In the genomic region with DNA sequence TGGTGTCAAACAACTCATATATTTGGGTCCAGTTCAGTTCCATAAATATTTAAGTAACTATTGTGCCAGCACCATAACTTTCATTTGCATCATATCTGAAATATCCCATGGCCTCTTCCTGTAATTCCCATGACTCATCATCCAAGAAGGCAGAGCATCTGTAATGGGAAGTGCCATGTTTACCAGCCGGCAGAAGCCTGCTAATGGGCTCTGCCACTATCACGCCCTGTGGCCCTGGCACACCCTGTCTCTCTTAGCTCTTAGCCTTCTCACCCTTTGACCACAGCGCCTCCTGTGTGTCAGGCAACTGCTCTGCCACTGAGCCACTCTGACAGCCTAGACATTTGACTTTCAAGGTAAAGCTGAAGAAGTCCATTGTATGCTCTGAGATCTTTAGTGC, we compare ENCODE assay signal across 8 mouse cellular contexts. TPM values are rescaled to one million over a fixed set of nuclear protein-coding genes. Genes with fewer than 3 reads are reported as not detected.
DNase-seq lines count a peak whose midpoint lies in the region; TF ChIP-seq lines count a peak whose summit lies in the region.
"Had no signal": no experiment of that assay in that cellular context is flagged by ENCODE, and none has a peak within 500 bp of the region (broad histone marks: within the 10 kb centered on the region; RNA-seq: fewer than 3 reads in every experiment).

No protein-coding gene starts in this region.

- peaks cover 18% of the 10 kb centered on the region for H3K4me1 ChIP-seq in limb, embryonic 10.5 days

- H3K36me3 ChIP-seq in limb, embryonic 10.5 days, result no peaks in the 10 kb centered on the region

- peaks cover 74% of the 10 kb centered on the region for H3K27me3 ChIP-seq in limb, embryonic 10.5 days (ENCODE audit: low read depth, poor library complexity, severe bottlenecking)

- peak; percentile 52 for TF ChIP-seq CTCF in layer of hippocampus, adult 2 months (conservative IDR thresholded peaks at IDR 0.05)

- no peak overlapping the region for H3K4me3 ChIP-seq in layer of hippocampus, adult 2 months
- H3K4me3 ChIP-seq in limb, embryonic 10.5 days, result no peak overlapping the region

- H3K9me3 ChIP-seq in limb, embryonic 10.5 days (replicated peaks), result no peaks in the 10 kb centered on the region

- 53% methylated on average over 3 of the region's 3 CpGs for WGBS in limb, embryonic 10.5 days

- H3K27ac ChIP-seq in layer of hippocampus, adult 2 months, result no peak overlapping the region
- no peak overlapping the region for H3K27ac ChIP-seq in limb, embryonic 10.5 days

- no peak for DNase-seq in layer of hippocampus, adult 2 months (ENCODE audit: low spot score in 2 of 2)
- DNase-seq in layer of hippocampus, postnatal 25 days (ENCODE audit: extremely low spot score in 1 of 2, low spot score in 1 of 2), result no peak
- DNase-seq in 3134 (ENCODE audit: extremely low read depth, insufficient read length, low spot score), result peak; percentile 81
- peak; percentile 93 for DNase-seq in 3T3-L1 (ENCODE audit: low read depth, low spot score)
- peak; percentile 20 to 27 for DNase-seq in adrenal gland, postnatal 36 days
- no peak for DNase-seq in limb, embryonic 10.5 days (ENCODE audit: low spot score)
- no peak for DNase-seq in right cerebral cortex, postnatal 4 days
- DNase-seq: gastrocnemius, postnatal 25 days had no signal

RNA-seq across cellular contexts. Expression of gene Bmper, which starts 3.1 kb away (rescaled TPM):
- 1 to 10 TPM; 3.2 to 4.6 TPM for total RNA-seq in layer of hippocampus, adult 2 months (2021)
- total RNA-seq in layer of hippocampus, postnatal 25 days (2021), result 1 to 10 TPM; 3.9 to 5.3 TPM
- 1 to 10 TPM; 2.2 to 2.7 TPM for total RNA-seq in adrenal gland, postnatal 36 days (2021)
- polyA plus RNA-seq in limb, embryonic 10.5 days (2016; fragmentation: Nextera tagmentation; extraction: Ambion mirVana), result 0.55 and 2.7 TPM in 2 replicates

Comparison
In these comparisons a context has a peak if more than half of its experiments do, and no peak if none do; other contexts are left out.
1. DNase-seq: peak in 3134 (single experiment), 3T3-L1 (single experiment) and adrenal gland, postnatal 36 days (2 of 2); none in layer of hippocampus, adult 2 months (0 of 2), layer of hippocampus, postnatal 25 days (0 of 2), limb, embryonic 10.5 days (single experiment) and right cerebral cortex, postnatal 4 days (single experiment).